Mouse (Mus musculus): ENCODE measurements around the gene Pga5.

GRCm38 (mm10) chr19:10699851-10700250 lies 22.0 kb upstream of the Pga5 start:
- TF ChIP-seq CTCF (IDR thresholded peaks at IDR 0.05; ENCODE audit: control insufficient read depth, insufficient read depth, low read length) (no peak), POLR2A (IDR thresholded peaks at IDR 0.05; ENCODE audit: borderline replicate concordance, control insufficient read depth, low read depth, low read length) (no peak)

Measured in bone marrow, adult 2 months (tissue).